Mouse (Mus musculus) layer of hippocampus, adult 11-12 months (tissue): ENCODE data around the gene Gm853.
"Not testable (repeated sequence)": the region's sequence is repeated elsewhere in the genome, so short reads cannot be mapped to it uniquely, and the experiment has no call there.

Source experiments
- DNase-seq: peaks from one replicate; pipeline ENCODE4 v3.0.0; 2022; ENCODE audit warnings: low spot score

Gm853 gene

DNA sequence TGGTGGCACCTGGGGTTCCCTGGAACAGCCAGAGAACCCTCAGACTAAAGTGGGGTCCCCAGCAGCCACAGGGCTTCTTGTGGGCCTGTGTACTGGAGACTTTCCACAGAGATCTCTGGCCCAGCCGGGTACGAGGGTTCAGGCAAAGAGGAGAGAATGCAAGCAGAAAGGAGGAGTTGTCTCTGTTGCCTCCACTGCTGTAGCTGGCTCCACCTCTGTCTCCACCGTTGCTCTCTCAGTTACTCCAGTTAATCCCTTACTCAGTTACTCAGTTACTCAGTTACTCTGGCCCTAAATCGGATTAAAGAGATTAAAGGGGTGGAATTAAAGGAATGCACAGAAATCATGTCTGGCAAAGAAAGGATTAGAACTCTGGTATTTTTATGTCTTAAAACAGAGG lies at the start of gene Gm853:
Gm853 (minus strand) TSS at position 223 of the 400 bp plus-strand sequence.
- no peak for DNase-seq

- no peak for DNase-seq
Observed at GRCm38 (mm10) chr4:130270611-130271347, 48.6 kb upstream of the Gm853 start.

- peak; percentile 86 for DNase-seq
Observed at GRCm38 (mm10) chr4:130270089-130270488, 47.9 kb upstream of the Gm853 start.

DNA sequence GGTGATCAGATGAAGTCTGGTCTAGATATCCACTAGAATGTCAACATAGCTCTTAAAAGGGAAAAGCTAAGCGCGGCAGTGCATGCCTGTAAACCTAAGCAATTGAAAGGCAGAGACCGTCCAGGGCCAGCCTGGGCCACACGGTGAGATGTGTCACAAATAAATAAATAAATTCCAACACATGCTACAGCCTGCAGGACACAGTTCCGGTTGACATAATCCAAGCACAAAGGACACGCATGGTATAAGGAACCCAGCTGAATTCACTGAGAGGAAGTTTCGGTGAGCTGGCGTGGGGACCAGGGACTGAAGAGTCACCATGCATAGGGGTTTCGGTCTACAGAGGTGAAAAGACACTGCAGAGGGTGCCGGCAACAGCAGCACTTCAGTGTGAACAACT lies 46.5 kb upstream of the Gm853 start:
- DNase-seq, result no peak

GRCm38 (mm10) chr4:130267069-130267468 lies 44.9 kb upstream of the Gm853 start:
- no peak for DNase-seq

DNA sequence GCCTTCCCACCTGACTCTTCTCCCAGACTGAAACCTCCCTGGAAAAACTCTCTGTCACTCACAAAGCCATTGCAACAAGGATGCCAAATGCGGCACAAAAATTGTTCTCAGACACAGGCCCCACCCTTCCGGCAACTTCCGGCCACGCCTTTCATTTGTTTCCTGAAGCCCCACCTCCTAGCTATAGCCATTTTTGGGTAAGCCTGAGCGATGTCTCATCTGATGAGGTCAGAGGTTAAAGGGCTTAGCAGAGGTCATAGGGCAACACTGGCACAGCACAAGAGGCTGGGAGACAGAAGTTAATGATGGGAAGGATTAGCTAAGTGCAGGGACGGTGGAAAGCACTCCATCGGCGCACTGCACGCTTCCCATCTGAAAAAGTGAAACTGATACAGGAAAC lies 44.4 kb upstream of the Gm853 start:
- no peak for DNase-seq

DNA sequence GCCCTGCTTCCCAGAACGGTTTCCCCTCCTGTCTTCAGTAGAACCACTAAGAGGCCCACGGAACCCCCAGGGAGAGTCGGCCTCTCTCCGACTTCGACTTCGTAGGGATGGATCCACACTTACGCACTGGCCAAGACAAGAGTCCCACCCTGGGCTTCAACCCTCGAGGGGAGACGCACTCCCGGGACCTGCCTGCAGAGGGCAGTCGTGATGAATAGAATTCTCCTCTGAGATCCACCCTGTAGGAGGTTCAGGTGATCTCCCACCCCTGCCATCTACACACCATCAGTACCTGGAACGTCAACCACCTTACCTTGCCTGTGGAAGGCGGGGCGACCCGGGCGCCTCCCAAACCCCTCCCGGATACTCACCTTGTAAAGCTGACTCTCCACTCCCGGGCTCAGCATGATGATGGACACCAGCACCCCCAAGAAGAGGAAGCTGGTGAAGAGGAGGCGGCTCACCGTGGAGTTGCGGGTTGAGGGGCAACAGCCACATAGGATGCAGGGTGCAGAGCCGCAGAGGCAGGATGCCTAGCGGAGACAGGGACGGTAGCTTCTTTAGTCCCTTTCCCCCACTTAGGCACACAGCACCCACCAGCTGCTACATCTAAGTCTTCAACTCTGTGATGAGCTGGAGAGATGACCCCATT lies 42.6 kb upstream of the Gm853 start:
- peak; percentile 76 for DNase-seq

- no peak for DNase-seq
Observed at GRCm38 (mm10) chr4:130264131-130264530, 41.9 kb upstream of the Gm853 start.

GRCm38 (mm10) chr4:130260406-130260805 lies 38.2 kb upstream of the Gm853 start:
- no peak for DNase-seq

- DNase-seq, result no peak
Observed at GRCm38 (mm10) chr4:130252441-130253157, 30.4 kb upstream of the Gm853 start.

DNA sequence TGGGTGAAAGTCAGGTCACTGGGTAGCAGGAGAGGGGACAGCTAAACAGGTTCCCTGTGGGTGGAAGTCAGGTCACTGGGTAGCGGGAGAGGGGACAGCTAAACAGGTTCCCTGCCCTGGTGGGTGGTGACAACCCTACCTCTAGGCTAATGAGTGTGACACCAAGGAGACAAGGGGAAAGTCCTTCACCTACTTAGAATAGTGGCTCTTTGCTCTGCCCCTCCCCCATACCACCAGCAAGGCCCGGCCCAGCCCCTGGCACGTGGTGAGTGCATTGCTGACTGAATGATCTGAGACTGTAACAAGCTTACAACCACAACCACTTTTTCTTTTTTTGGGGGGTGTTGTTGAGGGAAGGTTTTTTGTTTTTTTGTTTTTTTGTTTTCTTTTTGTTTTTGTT lies 29.6 kb upstream of the Gm853 start:
- DNase-seq, result no peak

GRCm38 (mm10) chr4:130251172-130251705 lies 29.0 kb upstream of the Gm853 start:
- DNase-seq, result no peak

DNA sequence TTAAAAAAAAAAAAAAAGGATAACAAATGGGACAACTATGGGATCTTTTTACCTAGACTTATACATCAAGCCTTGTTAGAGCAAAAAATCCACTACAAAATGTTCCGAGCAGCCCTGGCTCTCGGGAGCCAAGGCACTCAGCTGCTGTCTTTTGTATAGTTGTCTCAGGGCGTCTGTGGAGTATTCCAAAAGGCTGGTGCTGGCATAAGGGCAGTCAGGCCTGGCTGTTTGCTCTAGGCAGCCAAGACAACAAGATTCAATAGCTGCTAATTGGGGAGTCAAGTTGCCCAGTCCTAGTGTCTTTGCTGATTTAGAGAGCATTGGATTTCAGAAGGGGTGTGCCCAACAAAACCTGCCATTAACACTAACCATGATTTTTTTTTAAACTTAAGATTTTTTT lies 26.4 kb upstream of the Gm853 start:
- DNase-seq, result no peak

- DNase-seq, result peak; percentile 78
Observed at GRCm38 (mm10) chr4:130246132-130246531, 23.9 kb upstream of the Gm853 start.

GRCm38 (mm10) chr4:130244749-130245148 lies 22.5 kb upstream of the Gm853 start:
- DNase-seq, result no peak

GRCm38 (mm10) chr4:130243621-130244020 lies 21.4 kb upstream of the Gm853 start:
- not testable (repeated sequence) for DNase-seq

- DNase-seq, result no peak
Observed at GRCm38 (mm10) chr4:130242956-130243355, 20.8 kb upstream of the Gm853 start.

- DNase-seq, result no peak
Observed at GRCm38 (mm10) chr4:130240695-130241094, 18.5 kb upstream of the Gm853 start.

- DNase-seq, result no peak
Observed at GRCm38 (mm10) chr4:130237607-130238006, 15.4 kb upstream of the Gm853 start.

DNA sequence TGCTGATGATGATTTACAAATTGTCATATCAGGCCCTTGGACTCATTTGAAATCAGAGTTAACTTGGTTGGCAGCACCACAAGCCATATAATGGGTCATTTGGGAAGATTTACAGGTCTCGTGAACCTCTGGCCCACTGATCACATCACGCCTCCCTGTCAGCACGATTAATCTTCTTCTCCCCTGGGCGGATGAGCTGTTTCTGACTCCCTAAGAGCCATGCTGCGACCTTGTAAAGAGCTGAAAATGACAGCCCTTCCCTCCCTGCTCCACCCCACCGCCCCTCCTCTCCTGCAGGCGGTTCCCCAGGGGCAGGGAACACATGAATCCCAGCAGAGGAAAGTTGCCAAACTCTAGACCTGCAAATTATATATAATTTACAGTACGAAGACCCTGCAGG lies 14.2 kb upstream of the Gm853 start:
- no peak for DNase-seq

DNA sequence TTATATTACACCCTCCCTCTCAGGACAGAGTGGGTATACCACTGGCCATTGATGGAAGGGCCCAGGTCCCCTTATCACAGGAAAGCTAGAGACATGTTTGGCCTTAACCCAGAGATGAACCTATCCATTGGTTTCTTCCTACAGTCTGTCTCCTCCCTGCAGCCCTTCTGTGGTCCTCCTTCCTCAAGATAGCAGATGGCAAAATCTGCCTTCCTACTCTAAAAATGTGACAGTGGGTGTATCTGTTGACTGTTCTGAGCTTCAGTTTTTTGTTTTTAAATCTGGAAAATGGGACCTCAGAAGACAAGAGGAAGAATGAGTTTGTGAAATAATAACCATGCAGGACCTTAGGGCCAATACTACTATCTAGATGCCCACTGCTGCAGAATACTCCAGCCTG lies 1.9 kb upstream of the Gm853 start:
- no peak for DNase-seq

DNA sequence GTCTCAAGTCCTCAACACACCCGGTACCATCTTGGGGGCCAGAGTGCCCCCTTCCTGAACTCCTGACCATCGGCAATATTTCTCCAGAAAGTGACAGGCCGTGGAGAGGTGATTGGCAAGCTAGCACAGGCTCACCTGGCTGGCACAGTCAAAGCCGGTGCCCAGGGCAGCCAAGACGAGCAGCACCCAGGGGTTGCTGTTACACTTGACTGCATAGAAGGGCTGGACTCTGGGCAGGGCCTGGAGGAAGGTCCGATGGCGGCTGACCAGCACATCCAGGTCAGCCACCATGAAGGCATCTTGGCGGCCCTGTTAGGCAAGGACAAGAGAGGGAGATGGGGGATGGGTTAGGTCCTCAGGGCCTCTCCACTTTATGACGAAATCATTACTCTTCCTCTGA lies 2.0 kb downstream of the Gm853 start:
- DNase-seq, result no peak

DNA sequence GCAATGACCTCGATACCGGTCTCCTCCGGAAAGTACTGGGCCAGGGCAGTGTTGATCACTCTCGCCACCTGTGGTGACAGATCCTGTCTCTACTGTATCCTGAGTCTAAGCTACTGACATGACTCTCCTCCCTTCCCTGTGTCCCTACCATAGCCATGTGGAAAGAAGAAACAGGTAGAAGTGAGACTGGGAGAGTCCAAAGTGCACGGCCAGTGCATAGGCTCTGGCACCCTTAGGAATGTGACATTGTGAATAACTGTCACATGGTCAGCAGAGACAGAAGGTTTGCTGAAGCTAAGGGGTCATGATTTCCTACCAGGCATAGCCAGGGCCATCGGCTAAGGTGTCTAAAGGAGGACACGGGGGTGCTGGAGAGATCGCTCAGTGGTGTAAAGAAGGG lies 6.8 kb downstream of the Gm853 start:
- DNase-seq, result no peak
